Mouse (Mus musculus) gastrocnemius, postnatal 36 days (tissue): ENCODE measurements around the gene Ciz1. TPM values are rescaled to one million over a fixed set of nuclear protein-coding genes. Genes with fewer than 3 reads are reported as not detected.

Experiments used
- DNase-seq, 2 experiments: peaks; one replicate each; pipeline ENCODE4 v3.0.0; 2022
- intact Hi-C: fragments of 180-260 bp; cut with DNase I; formaldehyde crosslinking; loops from one replicate; pipeline ENCODE4 v1.15.1; 2025
- long read RNA-seq, 2 experiments: library from polyadenylated mRNA; stranded (forward); transcript quantifications; one replicate each; pipeline ENCODE4 v2.0.0; 2021
- total RNA-seq, 2 experiments: library from RNA; stranded (reverse); gene quantifications; 2 replicates each; pipeline ENCODE4 v1.2.3; 2021

Ciz1 gene
- 10 to 100 TPM; 23.2 to 25.4 TPM for total RNA-seq
- long read RNA-seq, experiment 1, partial matches to known transcripts = 5 of 13 reads
- long read RNA-seq, experiment 1, other reads (novel, unspliced or antisense) = 8 of 13 reads
- long read RNA-seq, experiment 2, partial matches to known transcripts = 7 of 19 reads
- long read RNA-seq, experiment 2, other reads (novel, unspliced or antisense) = 12 of 19 reads

- intact Hi-C loops = loop anchor here (5.0 to 10.0 kb wide), 2 partner anchors 35 to 218 kb away; no protein-coding TSS in a partner anchor
Measured at GRCm38 (mm10) chr2:32352151-32353006, at the start of gene Ciz1. Gene Ciz1 (plus strand): TSS chr2:32352327.

GRCm38 (mm10) chr2:32302952-32303351 lies 49.2 kb upstream of the Ciz1 start:
- intact Hi-C loops = loop anchor here (5.0 kb wide), 1 partner anchor 184 kb away; no protein-coding TSS in a partner anchor
- no peak for DNase-seq

More at GRCm38 (mm10) chr2:32352151-32353006, at the start of gene Ciz1:
- DNase-seq = no peak

GRCm38 (mm10) chr2:32304145-32304832 lies 47.8 kb upstream of the Ciz1 start:
- intact Hi-C loops = loop anchor here (5.0 kb wide), 1 partner anchor 183 kb away; no protein-coding TSS in a partner anchor
- no peak for DNase-seq

GRCm38 (mm10) chr2:32305668-32306067 lies 46.5 kb upstream of the Ciz1 start:
- no peak for DNase-seq
- intact Hi-C loops = no loop called here

- DNase-seq = no peak
- intact Hi-C loops = no loop called here
Measured at GRCm38 (mm10) chr2:32306176-32306575, 46.0 kb upstream of the Ciz1 start.

GRCm38 (mm10) chr2:32307247-32307798 lies 44.8 kb upstream of the Ciz1 start:
- no peak for DNase-seq
- intact Hi-C loops = no loop called here

GRCm38 (mm10) chr2:32307941-32308760 lies 44.0 kb upstream of the Ciz1 start:
- intact Hi-C loops = no loop called here
- no peak for DNase-seq

GRCm38 (mm10) chr2:32308870-32309568 lies 43.1 kb upstream of the Ciz1 start:
- DNase-seq = no peak
- intact Hi-C loops = no loop called here

- no peak for DNase-seq
- intact Hi-C loops = no loop called here
Measured at GRCm38 (mm10) chr2:32310096-32310845, 41.9 kb upstream of the Ciz1 start.

GRCm38 (mm10) chr2:32311443-32312317 lies 40.4 kb upstream of the Ciz1 start:
- no peak for DNase-seq
- intact Hi-C loops = no loop called here

GRCm38 (mm10) chr2:32312318-32312964 lies 39.7 kb upstream of the Ciz1 start:
- DNase-seq = peak in 1 of 2 experiments; percentile 71

GRCm38 (mm10) chr2:32314831-32315230 lies 37.3 kb upstream of the Ciz1 start:
- intact Hi-C loops = loop anchor here (5.0 kb wide), 1 partner anchor 37 kb away; the partner anchor contains the start of genes Ciz1 and Dnm1
- no peak for DNase-seq

More at GRCm38 (mm10) chr2:32312318-32312964, 39.7 kb upstream of the Ciz1 start:
- intact Hi-C loops = no loop called here

GRCm38 (mm10) chr2:32315751-32316150 lies 36.4 kb upstream of the Ciz1 start:
- DNase-seq = peak in 1 of 2 experiments; percentile 53
- intact Hi-C loops = loop anchor here (5.0 kb wide), 1 partner anchor 37 kb away; the partner anchor contains the start of genes Ciz1 and Dnm1

- intact Hi-C loops = loop anchor here (5.0 kb wide), 1 partner anchor 35 kb away; the partner anchor contains the start of genes Ciz1 and Dnm1
- no peak for DNase-seq
Measured at GRCm38 (mm10) chr2:32316887-32317656, 35.1 kb upstream of the Ciz1 start.

GRCm38 (mm10) chr2:32317791-32318417 lies 34.2 kb upstream of the Ciz1 start:
- DNase-seq = peak; percentile 68 to 73

More at GRCm38 (mm10) chr2:32317791-32318417, 34.2 kb upstream of the Ciz1 start:
- intact Hi-C loops = loop anchor here (5.0 kb wide), 1 partner anchor 34 kb away; the partner anchor contains the start of genes Ciz1 and Dnm1
